Mouse (Mus musculus): ENCODE results near the gene Npas2. TPM values are rescaled to one million over a fixed set of nuclear protein-coding genes. Genes with fewer than 3 reads are reported as not detected.

Npas2 gene
- 1.1 and 1.5 TPM in 2 replicates for polyA plus RNA-seq (2015; fragmentation: Nextera tagmentation; extraction: Ambion mirVana)

DNA sequence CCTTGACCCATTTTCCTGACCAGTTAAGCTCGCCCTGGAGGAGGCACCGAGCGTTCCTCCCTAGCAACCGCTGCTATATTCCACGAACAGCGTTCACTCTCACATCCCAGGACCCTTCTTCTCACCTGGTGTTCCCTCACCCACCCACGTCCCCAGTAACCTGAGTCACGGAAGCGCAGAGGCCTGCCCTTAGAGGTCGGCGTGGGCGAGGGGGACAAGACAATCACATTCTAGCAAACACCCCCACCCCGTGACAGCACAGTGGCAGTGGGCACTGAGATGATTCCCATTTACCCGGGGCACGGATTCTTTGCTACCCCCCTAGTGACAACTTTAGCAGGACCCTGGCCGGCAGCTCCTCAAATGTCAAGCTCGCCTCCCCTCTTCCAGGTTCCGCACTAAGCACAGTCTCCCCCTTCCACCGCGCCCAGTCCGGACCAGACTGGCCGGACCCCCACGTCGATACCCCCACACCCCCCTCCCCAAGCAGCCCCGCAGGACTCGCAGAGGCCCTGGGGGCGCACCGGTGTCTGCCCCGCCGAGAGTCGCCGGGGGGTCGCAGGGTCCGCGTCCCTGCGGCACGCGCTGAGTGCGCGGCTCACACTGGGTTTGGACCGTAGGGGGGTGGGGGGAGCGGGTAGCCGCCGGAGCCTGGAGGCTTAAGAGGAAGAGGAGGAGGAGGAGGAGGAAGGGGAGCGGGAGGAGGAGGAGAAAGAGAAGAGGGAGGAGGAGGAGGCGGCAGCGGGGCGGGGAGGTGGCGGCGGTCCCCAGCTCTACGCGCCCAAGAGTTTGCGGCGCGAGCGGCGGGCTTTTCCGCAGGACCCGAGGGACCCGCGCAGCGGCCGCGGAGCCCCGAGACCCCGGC is at the start of gene Npas2:
Npas2 (plus strand) TSS at position 735 of the 865 bp plus-strand sequence.
- Histone ChIP-seq H3K4me3 (peak within 1 kb of the TSS; percentile 73), H3K4me2 (peak within 1 kb of the TSS; percentile 100), H3K4me1 (peaks cover 21% of the 10 kb centered on the region), H3K27me3 (peaks cover 34% of the 10 kb centered on the region), H3K27ac (0 out of 2 replicates have a peak within 1 kb of the TSS, but pooled peaks have one; percentile 37), H3K9me3 (no peaks in the 10 kb centered on the region), H3K36me3 (no peaks in the 10 kb centered on the region), H3K9ac (peak within 1 kb of the TSS; percentile 58)
- ATAC-seq (ENCODE audit: borderline replicate concordance, extremely low read depth, low FRiP score, low TSS enrichment), result peak; percentile 16
- WGBS, result 1% methylated on average over 57 of the region's 66 CpGs

DNA sequence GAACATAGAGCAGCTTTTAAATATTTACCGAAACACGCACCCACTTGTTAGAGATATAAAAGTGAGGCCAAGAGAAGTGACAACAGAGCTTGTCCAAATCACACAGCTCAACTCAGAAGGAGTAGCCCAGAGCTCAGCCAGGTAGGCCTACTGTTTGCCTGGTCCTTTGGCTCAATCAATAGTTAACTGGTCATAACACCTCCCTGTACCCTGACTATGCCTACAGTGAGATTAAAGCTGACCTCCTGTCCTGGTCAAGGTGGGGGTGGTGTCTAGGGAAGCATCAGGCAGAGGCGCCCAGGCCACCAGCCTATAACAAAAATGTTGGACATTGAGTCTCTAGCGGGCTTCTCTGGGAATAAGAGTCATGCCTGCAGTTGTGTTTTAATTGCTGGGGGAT is 36.8 kb upstream of the Npas2 start:
- Histone ChIP-seq H3K27ac (no peak overlapping the region), H3K4me2 (no peak overlapping the region), H3K4me3 (no peak overlapping the region), H3K9me3 (no peaks in the 10 kb centered on the region), H3K9ac (no peak overlapping the region), H3K36me3 (no peaks in the 10 kb centered on the region), H3K27me3 (no peaks in the 10 kb centered on the region), H3K4me1 (no peaks in the 10 kb centered on the region)
- 79% methylated on average over 4 of the region's 4 CpGs for WGBS
- ATAC-seq (ENCODE audit: borderline replicate concordance, extremely low read depth, low FRiP score, low TSS enrichment), result no peak

DNA sequence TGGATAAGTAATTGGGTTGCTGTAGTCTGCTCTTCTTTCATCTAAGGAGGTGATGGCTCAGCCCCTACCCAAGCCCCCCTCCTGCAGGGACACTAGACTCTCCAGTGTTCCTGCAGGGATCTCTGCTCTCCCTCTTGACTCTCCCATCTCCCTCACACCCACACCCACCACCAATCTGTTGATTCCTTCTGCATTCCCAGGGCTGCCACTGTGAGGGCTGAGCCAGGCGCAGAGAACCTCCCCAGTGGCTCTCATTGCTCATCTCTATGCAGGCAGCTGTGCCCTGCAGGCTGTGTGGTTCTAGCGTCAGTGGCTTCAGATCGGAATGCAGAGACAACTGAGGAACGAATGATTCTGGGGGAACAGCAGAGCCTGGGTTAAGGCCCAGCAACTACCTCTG is 33.4 kb upstream of the Npas2 start:
- Histone ChIP-seq H3K27me3 (no peaks in the 10 kb centered on the region), H3K4me1 (no peaks in the 10 kb centered on the region), H3K4me2 (no peak overlapping the region), H3K9ac (no peak overlapping the region), H3K36me3 (no peaks in the 10 kb centered on the region), H3K4me3 (no peak overlapping the region), H3K27ac (no peak overlapping the region), H3K9me3 (no peaks in the 10 kb centered on the region)
- no peak for ATAC-seq (ENCODE audit: borderline replicate concordance, extremely low read depth, low FRiP score, low TSS enrichment)
- WGBS, result 57% methylated on average over 4 of the region's 4 CpGs

DNA sequence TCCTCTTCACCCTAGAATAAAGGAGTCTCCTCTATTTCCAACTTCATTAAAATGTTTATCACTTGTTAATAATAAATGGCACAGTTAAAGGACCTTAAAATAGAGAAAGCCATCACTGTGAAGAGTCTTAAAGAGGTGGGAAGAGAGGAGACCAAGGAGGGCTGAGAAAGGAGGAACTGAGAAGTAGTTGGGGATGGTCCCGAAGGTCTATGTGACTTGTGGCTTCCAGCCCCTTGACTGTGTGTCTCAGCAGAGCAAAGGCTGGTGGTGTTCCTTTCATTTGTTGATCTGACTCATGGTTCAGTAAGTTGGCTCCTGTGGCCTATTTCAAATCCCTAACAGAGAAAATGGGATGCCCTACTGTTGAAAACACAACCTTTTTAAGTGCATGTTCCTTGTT is 30.5 kb upstream of the Npas2 start:
- no peak overlapping the region for H3K9ac ChIP-seq
- no peaks in the 10 kb centered on the region for H3K36me3 ChIP-seq
- no peak overlapping the region for H3K4me3 ChIP-seq
- WGBS, result 76% methylated on average over 1 of the region's 1 CpGs
- no peaks in the 10 kb centered on the region for H3K4me1 ChIP-seq
- no peaks in the 10 kb centered on the region for H3K27me3 ChIP-seq
- ATAC-seq (ENCODE audit: borderline replicate concordance, extremely low read depth, low FRiP score, low TSS enrichment), result no peak
- no peak overlapping the region for H3K4me2 ChIP-seq
- H3K9me3 ChIP-seq, result no peaks in the 10 kb centered on the region
- H3K27ac ChIP-seq, result no peak overlapping the region

DNA sequence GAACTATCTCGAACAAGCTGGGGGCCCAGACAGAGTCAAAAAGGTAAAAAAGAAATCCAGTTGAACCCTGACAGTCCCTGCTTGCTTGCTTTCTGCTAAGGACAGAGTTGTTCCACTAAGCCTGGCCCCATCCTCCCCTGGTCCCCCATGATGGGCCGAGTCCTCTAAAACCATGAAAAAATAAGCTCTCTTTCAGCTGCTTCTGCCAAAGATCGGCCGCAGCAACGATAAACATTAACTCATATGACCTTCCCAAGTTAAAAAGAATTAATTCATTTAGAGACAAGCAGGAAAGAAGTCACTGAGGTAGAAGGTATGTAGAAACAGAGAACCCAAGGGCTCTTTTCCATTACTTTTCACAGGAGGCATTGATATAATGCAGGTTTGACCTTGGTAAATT is 16.8 kb upstream of the Npas2 start:
- Histone ChIP-seq H3K9ac (no peak overlapping the region), H3K27me3 (no peaks in the 10 kb centered on the region), H3K9me3 (no peaks in the 10 kb centered on the region), H3K27ac (no peak overlapping the region), H3K4me2 (no peak overlapping the region), H3K4me3 (no peak overlapping the region), H3K4me1 (no peaks in the 10 kb centered on the region), H3K36me3 (no peaks in the 10 kb centered on the region)
- no peak for ATAC-seq (ENCODE audit: borderline replicate concordance, extremely low read depth, low FRiP score, low TSS enrichment)
- WGBS, result 63% methylated on average over 5 of the region's 5 CpGs

DNA sequence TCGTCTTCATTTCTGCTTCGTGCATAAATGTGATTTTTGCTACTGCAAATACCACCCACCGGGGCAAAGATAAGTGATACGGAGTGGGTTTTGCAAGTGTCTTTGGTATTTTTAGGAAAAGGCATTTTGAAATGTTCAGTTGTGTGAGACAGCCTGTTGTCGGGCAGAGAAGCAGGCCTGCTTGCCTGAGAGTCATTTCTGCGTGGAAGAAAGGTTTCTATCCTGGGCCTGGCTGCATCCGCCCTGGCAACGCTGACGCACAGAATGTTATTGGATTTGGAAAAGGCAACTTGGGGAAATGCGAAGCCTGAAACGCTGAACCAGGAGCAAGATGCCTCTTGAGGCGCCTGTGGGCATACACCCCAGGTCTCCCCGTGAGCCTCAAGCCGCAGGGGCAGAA is 16.3 kb upstream of the Npas2 start:
- no peaks in the 10 kb centered on the region for H3K27me3 ChIP-seq
- no peaks in the 10 kb centered on the region for H3K4me1 ChIP-seq
- H3K27ac ChIP-seq, result no peak overlapping the region
- H3K9ac ChIP-seq, result no peak overlapping the region
- no peak for ATAC-seq (ENCODE audit: borderline replicate concordance, extremely low read depth, low FRiP score, low TSS enrichment)
- H3K4me2 ChIP-seq, result no peak overlapping the region
- 84% methylated on average over 14 of the region's 14 CpGs for WGBS
- no peaks in the 10 kb centered on the region for H3K9me3 ChIP-seq
- no peak overlapping the region for H3K4me3 ChIP-seq
- no peaks in the 10 kb centered on the region for H3K36me3 ChIP-seq

DNA sequence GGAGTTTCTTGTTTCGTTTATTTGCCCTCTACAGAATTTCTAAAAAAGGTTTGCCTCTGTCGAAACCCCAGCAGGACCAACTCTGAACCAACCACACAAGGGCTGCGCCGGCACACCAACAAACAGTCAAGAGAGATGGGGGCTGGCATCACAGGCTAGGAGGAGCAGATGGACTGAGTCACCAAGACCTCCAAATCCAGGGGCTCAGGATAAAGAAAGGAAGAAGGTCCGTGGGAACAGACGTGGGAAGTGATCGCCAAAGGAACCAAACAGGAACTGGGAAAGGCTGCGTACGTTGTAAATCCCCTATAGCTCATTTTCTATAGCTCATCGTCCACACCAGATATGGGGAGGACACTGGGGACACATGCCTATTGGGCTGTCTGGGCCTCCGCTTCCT is 13.7 kb upstream of the Npas2 start:
- 87% methylated on average over 11 of the region's 11 CpGs for WGBS
- Histone ChIP-seq H3K4me2 (no peak overlapping the region), H3K4me3 (no peak overlapping the region), H3K27ac (no peak overlapping the region), H3K27me3 (no peaks in the 10 kb centered on the region), H3K9me3 (no peaks in the 10 kb centered on the region), H3K4me1 (no peaks in the 10 kb centered on the region), H3K9ac (no peak overlapping the region), H3K36me3 (no peaks in the 10 kb centered on the region)
- ATAC-seq (ENCODE audit: borderline replicate concordance, extremely low read depth, low FRiP score, low TSS enrichment), result no peak

DNA sequence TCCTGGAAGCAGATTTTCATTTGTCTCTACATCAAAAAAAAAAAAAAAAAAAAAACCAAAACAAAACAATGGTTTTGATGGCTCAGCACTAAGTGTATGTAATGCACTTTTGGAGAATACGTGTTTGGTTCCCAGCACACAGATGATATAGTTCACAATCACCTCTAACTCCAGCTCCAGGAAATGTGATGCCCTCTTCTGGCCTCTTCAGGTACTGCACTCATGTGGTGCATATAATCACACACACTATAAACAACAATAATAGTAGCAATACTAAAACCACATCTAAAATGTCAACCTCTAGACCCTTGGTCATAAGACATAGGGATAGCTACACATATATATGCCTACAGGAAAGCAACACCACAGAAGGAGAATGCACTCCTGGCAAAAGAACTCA is 13.0 kb upstream of the Npas2 start:
- no peak for ATAC-seq (ENCODE audit: borderline replicate concordance, extremely low read depth, low FRiP score, low TSS enrichment)

DNA sequence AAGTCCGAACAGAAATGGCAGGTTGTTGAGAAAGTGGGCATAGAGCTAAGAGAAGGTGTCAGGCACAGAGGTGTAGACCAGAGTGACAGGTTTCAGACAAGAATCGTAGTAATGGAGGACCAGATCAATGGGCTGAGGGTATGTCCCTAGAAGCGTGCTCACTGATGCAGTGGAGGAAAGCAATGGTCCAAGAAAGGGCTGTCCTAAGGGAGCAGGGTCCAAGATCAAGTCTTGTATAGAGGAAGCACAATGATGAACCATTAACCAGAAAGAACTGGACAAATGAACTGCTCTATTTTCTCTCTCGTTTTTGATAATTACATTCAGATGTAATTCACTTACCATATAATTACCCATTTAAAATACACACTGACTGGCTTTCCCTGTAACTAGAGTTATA is 11.6 kb upstream of the Npas2 start:
- 82% methylated on average over 4 of the region's 4 CpGs for WGBS
- Histone ChIP-seq H3K9me3 (no peaks in the 10 kb centered on the region), H3K4me1 (peaks cover 2% of the 10 kb centered on the region; the same call in 1 of the 2 replicates), H3K9ac (no peak overlapping the region), H3K27me3 (no peaks in the 10 kb centered on the region), H3K4me3 (no peak overlapping the region), H3K36me3 (no peaks in the 10 kb centered on the region), H3K4me2 (no peak overlapping the region), H3K27ac (no peak overlapping the region)
- no peak for ATAC-seq (ENCODE audit: borderline replicate concordance, extremely low read depth, low FRiP score, low TSS enrichment)

More for the DNA sequence above, 13.0 kb upstream of the Npas2 start:
- H3K9me3 ChIP-seq, result no peaks in the 10 kb centered on the region
- no peak overlapping the region for H3K9ac ChIP-seq
- no peaks in the 10 kb centered on the region; the same call in 1 of the 2 replicates for H3K4me1 ChIP-seq
- no peak overlapping the region for H3K4me2 ChIP-seq
- no peak overlapping the region for H3K4me3 ChIP-seq
- WGBS, result 96% methylated on average over 1 of the region's 1 CpGs
- H3K27ac ChIP-seq, result no peak overlapping the region
- H3K36me3 ChIP-seq, result no peaks in the 10 kb centered on the region
- H3K27me3 ChIP-seq, result no peaks in the 10 kb centered on the region

DNA sequence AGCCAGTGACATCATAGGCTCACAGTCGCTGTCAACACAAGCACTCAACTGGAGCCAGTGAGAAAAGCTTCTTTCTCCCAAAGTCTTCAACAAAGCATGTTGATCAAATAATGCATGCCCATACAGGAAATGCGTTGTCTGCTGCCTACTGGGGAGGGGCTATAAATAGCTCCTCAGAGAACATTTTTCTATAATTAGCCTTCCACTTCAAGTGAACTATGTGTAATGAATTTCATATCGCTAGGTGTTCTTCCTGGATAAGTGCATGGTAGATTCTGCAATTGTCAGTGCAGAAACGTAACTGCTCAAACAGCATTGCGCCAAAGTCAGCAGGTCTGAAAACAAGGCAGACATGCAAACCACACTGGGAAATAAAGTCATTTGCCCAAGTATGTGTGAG is 7.7 kb upstream of the Npas2 start:
- no peak for ATAC-seq (ENCODE audit: borderline replicate concordance, extremely low read depth, low FRiP score, low TSS enrichment)
- WGBS, result 67% methylated on average over 5 of the region's 5 CpGs
- no peak overlapping the region; the same call in 1 of the 2 replicates for H3K27ac ChIP-seq

DNA sequence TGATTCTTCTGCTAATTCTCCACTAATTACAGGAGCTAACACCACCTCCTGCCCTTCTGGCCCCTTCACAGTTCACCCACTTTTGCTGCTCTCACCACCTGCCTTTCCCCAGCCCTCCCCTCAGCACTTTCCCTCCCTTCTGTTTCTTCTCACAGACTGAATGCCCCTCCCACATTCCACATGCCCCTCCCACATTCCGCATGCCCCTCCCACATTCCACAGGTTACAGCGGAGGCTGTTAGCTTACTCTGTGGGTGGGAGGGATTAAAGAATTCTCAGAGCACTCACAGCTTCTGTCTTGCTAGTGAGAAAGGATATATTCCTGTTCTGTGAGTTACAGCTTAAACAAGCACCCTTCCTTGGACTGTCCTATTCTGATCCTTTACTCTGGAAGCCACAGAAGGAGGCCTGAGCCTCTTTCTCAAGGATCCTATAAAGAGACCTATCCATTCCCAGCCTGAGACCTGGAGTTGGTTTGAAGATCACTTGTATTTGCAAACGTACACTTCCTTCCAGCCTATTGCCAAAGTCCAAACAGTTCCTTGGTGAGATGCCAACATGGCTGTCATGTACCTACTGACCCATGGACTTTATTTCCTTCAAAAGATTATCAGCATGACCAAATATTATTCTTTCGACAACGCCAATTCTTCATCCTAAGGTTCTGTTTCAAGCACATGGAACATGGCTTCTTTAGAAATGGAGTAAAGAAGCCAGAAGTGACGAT is 6.7 kb upstream of the Npas2 start:
- H3K4me2 ChIP-seq, result no peak overlapping the region
- H3K4me1 ChIP-seq, result peaks cover 4% of the 10 kb centered on the region; the same call in 1 of the 2 replicates
- no peaks in the 10 kb centered on the region for H3K36me3 ChIP-seq
- no peaks in the 10 kb centered on the region for H3K27me3 ChIP-seq
- peak overlapping the region; percentile 70 for H3K27ac ChIP-seq
- no peak overlapping the region for H3K4me3 ChIP-seq
- no peak overlapping the region for H3K9ac ChIP-seq
- ATAC-seq (ENCODE audit: borderline replicate concordance, extremely low read depth, low FRiP score, low TSS enrichment), result peak; percentile 84
- WGBS, result 32% methylated on average over 6 of the region's 6 CpGs
- no peaks in the 10 kb centered on the region for H3K9me3 ChIP-seq

More for the DNA sequence above, 7.7 kb upstream of the Npas2 start:
- Histone ChIP-seq H3K27me3 (no peaks in the 10 kb centered on the region), H3K4me2 (no peak overlapping the region), H3K4me1 (peaks cover 4% of the 10 kb centered on the region; the same call in 1 of the 2 replicates), H3K4me3 (no peak overlapping the region), H3K9me3 (no peaks in the 10 kb centered on the region), H3K9ac (no peak overlapping the region), H3K36me3 (no peaks in the 10 kb centered on the region)

DNA sequence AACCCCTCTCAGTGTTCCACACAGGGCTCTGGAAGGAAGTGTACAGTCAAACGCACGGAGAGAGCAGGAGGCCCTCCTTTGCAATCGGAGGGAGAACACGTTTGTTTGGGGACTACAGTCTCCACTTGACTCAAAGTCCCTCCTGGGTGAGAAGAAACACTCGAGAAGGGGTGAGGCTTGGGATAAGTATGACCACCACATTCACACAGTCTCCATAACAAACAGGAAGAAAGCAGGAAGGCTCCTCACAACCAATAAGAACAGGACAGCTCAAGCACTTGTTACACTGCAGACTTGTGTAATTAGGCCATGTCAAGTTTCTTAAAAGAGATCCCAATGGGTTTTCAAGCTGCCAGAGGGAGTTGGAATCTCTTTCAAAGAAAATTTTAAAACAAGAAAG is 2.4 kb upstream of the Npas2 start:
- Histone ChIP-seq H3K9ac (no peak overlapping the region), H3K4me3 (no peak overlapping the region), H3K4me1 (peaks cover 25% of the 10 kb centered on the region), H3K27ac (no peak overlapping the region; the same call in 1 of the 2 replicates), H3K27me3 (peaks cover 23% of the 10 kb centered on the region), H3K9me3 (no peaks in the 10 kb centered on the region), H3K36me3 (no peaks in the 10 kb centered on the region), H3K4me2 (no peak overlapping the region)
- no peak for ATAC-seq (ENCODE audit: borderline replicate concordance, extremely low read depth, low FRiP score, low TSS enrichment)
- 40% methylated on average over 5 of the region's 5 CpGs for WGBS
